Mouse (Mus musculus): ENCODE results near the gene Aagab.

DNA sequence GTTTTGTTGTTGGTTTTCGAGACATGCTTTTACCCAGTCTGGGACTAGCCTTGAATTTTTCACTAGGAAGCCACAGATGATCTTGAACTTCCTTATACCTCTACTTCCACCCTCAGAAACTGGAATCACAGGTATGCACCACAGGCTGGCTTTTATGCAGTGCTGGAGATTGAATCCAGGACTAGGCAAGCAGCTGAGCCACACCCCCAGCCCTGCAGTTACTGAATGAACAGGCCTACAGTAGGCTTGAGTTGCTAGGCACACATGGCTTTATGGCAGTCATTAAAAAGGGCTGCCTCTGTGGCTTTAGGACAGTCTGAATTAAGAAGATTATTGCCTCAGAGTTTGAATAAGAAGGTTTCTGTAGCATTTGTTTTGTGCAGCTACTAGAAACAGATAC lies 7.4 kb upstream of the Aagab start:
- no peak for TF ChIP-seq GATA1 (IDR thresholded peaks at IDR 0.05; ENCODE audit: borderline replicate concordance, low read length)
- TF ChIP-seq FLI1 (IDR thresholded peaks at IDR 0.05; ENCODE audit: low read length): no peak
